Mouse (Mus musculus) limb, embryonic 14.5 days (tissue): ENCODE results near the gene Mast4. TPM values are rescaled to one million over a fixed set of nuclear protein-coding genes. Genes with fewer than 3 reads are reported as not detected.

Experiments used
- ATAC-seq: fragments of 200-750 bp; cut with Nextera tagmentation; 2 replicates; pipeline ENCODE4 v1.8.0; 2017; ENCODE audit warnings: low read depth, moderate number of reproducible peaks, moderate TSS enrichment; ENCODE audit not compliant: low FRiP score
- DNase-seq: peaks from one replicate; pipeline ENCODE4 v3.0.0-alpha.2; 2015; ENCODE audit warnings: low spot score
- H3K27ac ChIP-seq: fragments of 300-500 bp; sonication (generic); replicated peaks from 2 replicates; pipeline ENCODE4 v1.5.1; 2014; ENCODE audit warnings: low read depth, mild to moderate bottlenecking, low read length, moderate library complexity, mixed read lengths
- H3K27me3 ChIP-seq: fragments of 300-500 bp; sonication (generic); 2 replicates; pipeline ENCODE4 v1.6.1; 2014; ENCODE audit warnings: low read length, mixed read lengths; ENCODE audit not compliant: control insufficient read depth, insufficient read depth
- H3K36me3 ChIP-seq: fragments of 300-500 bp; sonication (generic); 2 replicates; pipeline ENCODE4 v1.6.1; 2014; ENCODE audit warnings: mild to moderate bottlenecking, low read length, moderate library complexity, mixed read lengths; ENCODE audit not compliant: control insufficient read depth, insufficient read depth
- H3K4me1 ChIP-seq: fragments of 300-500 bp; sonication (generic); 2 replicates; pipeline ENCODE4 v1.6.1; 2014; ENCODE audit warnings: antibody characterized with exemption, low read length, mixed read lengths; ENCODE audit not compliant: control insufficient read depth, insufficient read depth
- H3K4me2 ChIP-seq: fragments of 300-500 bp; sonication (generic); replicated peaks from 2 replicates; pipeline ENCODE4 v1.6.1; 2014; ENCODE audit warnings: low read depth, mild to moderate bottlenecking, low read length, moderate library complexity; ENCODE audit not compliant: severe bottlenecking
- H3K4me3 ChIP-seq: fragments of 300-500 bp; sonication (generic); replicated peaks from 2 replicates; pipeline ENCODE4 v1.5.1; 2014; ENCODE audit warnings: low read length
- H3K9ac ChIP-seq: fragments of 300-500 bp; sonication (generic); 2 replicates; pipeline ENCODE4 v1.6.1; 2014; ENCODE audit warnings: mild to moderate bottlenecking, low read depth, low read length, moderate library complexity; ENCODE audit not compliant: severe bottlenecking
- H3K9me3 ChIP-seq: fragments of 300-500 bp; sonication (generic); 2 replicates; pipeline ENCODE4 v1.6.1; 2016; ENCODE audit warnings: low read length; ENCODE audit not compliant: control insufficient read depth
- POLR2A ChIP-seq: fragments of 200-500 bp; IDR thresholded peaks from 2 replicates; pipeline ENCODE4 v1.8.0; 2012; ENCODE audit warnings: inconsistent platforms, mild to moderate bottlenecking, moderate library complexity, borderline replicate concordance; ENCODE audit not compliant: insufficient read depth, insufficient read length; ENCODE audit errors: extremely low read depth
- WGBS: fragments of 180-500 bp; shearing (Covaris S2); extraction: QIAGEN DNeasy Blood & Tissue Kit; methylation state at CpG from one replicate; pipeline ENCODE4 v1.1.7; 2014; 5-methylcytosine and 5-hydroxymethylcytosine counted together
- polyA plus RNA-seq, 2 experiments: library from polyadenylated mRNA; depleted of rRNA in 1 of 2; stranded (reverse) in 1 of 2; unstranded in 1 of 2; fragments of >200 nt; fragmentation: Nextera tagmentation in 1 of 2; extraction: Ambion mirVana in 1 of 2; gene quantifications; 2 replicates each; pipeline versions ENCODE4 v1.2.1 to v1.2.3; 2012 to 2014

The Mast4 gene
- polyA plus RNA-seq, 2 experiments: 12.5 to 25.2 TPM

DNA sequence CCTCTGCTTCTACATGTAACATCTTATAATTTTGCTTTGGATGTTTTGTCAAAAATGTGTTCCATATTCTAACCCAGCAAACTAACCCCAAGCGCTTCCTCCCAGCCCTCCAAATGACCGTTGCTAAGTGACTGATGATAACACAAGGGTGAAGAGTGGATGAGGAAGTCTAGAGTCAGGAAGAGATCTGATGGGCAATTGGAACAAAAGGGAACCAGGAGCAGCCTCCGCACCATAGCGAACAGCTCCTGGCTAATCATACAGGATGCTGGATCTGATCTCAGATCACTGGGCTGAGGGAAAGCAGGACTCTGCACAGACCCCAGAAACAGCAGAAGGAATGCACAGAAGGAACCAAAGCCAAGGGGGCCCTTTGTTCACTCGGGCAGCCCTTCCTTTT lies 190.0 kb downstream of the Mast4 start:
- no peak overlapping the region for H3K4me2 ChIP-seq
- no peak overlapping the region for H3K4me3 ChIP-seq
- ATAC-seq (no peak), DNase-seq (no peak)
- H3K4me1 ChIP-seq: no peaks in the 10 kb centered on the region
- no peak overlapping the region for H3K9ac ChIP-seq
- TF ChIP-seq POLR2A: no peak
- H3K9me3 ChIP-seq: no peaks in the 10 kb centered on the region
- no peaks in the 10 kb centered on the region for H3K27me3 ChIP-seq
- no peak overlapping the region for H3K27ac ChIP-seq
- no peaks in the 10 kb centered on the region for H3K36me3 ChIP-seq
- WGBS: 70% methylated on average over 5 of the region's 5 CpGs

DNA sequence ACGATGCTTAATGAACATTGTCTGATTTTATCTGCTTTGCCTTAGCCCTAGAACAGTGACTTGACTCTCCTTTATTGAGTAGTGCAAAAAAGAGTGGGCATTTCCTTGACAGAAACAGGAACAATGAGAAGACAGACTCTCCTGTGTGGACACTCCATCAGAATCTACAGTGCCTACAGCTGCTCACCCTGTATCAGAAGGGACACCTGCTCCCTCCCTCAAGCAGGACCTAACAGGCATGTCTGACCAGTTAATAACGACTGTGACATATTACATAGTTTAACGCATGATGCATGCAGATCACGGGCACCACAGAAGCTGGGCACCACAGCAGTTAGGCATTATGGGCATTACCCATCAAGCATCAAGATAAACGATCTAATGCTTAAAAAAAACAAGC lies 193.0 kb downstream of the Mast4 start:
- H3K27me3 ChIP-seq: no peaks in the 10 kb centered on the region
- H3K4me3 ChIP-seq: no peak overlapping the region
- no peak for DNase-seq
- H3K9ac ChIP-seq: no peak overlapping the region
- WGBS: 83% methylated on average over 5 of the region's 5 CpGs
- H3K4me2 ChIP-seq: no peak overlapping the region
- H3K9me3 ChIP-seq: no peaks in the 10 kb centered on the region
- ATAC-seq: no peak
- no peaks in the 10 kb centered on the region for H3K4me1 ChIP-seq
- no peaks in the 10 kb centered on the region for H3K36me3 ChIP-seq
- no peak for TF ChIP-seq POLR2A
- H3K27ac ChIP-seq: no peak overlapping the region

DNA sequence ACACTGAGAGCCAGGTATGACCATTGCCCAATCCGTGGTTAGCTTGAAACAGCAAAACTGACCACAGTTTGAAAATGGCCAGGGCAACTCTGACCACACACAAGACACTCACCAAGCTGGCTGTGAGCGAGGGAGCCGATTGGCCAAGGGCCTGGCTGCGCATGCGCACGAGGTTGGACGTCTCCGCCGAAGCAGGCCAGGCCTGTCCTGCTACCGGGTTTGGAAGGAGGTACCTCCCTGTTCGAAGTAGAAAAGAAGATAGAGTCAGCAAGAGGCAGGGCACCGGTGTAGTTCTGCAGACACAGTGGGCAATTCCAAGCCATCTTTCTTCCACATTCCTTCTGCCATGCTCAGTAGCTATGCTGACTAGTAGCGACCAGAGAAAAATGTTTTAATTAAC lies 194.2 kb downstream of the Mast4 start:
- no peaks in the 10 kb centered on the region for H3K27me3 ChIP-seq
- no peak overlapping the region for H3K4me3 ChIP-seq
- 90% methylated on average over 13 of the region's 13 CpGs for WGBS
- H3K9me3 ChIP-seq: no peaks in the 10 kb centered on the region
- no peak overlapping the region for H3K4me2 ChIP-seq
- no peak for ATAC-seq
- H3K4me1 ChIP-seq: no peaks in the 10 kb centered on the region
- no peaks in the 10 kb centered on the region for H3K36me3 ChIP-seq
- no peak overlapping the region for H3K9ac ChIP-seq
- no peak for TF ChIP-seq POLR2A
- H3K27ac ChIP-seq: no peak overlapping the region
- DNase-seq: no peak

DNA sequence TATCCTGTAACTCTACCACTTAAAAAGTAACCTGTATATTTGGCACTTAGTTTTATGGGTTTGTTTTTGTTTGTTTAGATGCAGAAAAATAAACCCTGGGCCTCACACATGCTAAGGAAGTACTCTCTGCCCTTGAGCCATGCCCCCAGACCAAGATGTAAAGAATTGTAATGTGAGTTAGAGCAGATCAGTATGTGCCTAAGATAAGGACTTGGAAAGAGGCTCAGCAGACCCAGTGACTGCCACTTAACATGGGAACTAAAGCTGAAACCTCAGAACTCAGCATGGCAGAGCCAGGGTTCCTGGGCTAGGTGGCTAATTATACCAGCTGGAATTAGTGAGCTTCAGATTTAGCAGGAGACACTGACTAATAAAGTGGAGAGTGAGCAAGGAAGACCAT lies 196.0 kb downstream of the Mast4 start:
- no peak for ATAC-seq
- H3K27ac ChIP-seq: no peak overlapping the region
- H3K4me1 ChIP-seq: no peaks in the 10 kb centered on the region
- no peak overlapping the region for H3K4me3 ChIP-seq
- H3K36me3 ChIP-seq: no peaks in the 10 kb centered on the region
- H3K9ac ChIP-seq: no peak overlapping the region
- no peak for TF ChIP-seq POLR2A
- DNase-seq: no peak
- H3K4me2 ChIP-seq: no peak overlapping the region
- no peaks in the 10 kb centered on the region for H3K27me3 ChIP-seq
- H3K9me3 ChIP-seq: no peaks in the 10 kb centered on the region

DNA sequence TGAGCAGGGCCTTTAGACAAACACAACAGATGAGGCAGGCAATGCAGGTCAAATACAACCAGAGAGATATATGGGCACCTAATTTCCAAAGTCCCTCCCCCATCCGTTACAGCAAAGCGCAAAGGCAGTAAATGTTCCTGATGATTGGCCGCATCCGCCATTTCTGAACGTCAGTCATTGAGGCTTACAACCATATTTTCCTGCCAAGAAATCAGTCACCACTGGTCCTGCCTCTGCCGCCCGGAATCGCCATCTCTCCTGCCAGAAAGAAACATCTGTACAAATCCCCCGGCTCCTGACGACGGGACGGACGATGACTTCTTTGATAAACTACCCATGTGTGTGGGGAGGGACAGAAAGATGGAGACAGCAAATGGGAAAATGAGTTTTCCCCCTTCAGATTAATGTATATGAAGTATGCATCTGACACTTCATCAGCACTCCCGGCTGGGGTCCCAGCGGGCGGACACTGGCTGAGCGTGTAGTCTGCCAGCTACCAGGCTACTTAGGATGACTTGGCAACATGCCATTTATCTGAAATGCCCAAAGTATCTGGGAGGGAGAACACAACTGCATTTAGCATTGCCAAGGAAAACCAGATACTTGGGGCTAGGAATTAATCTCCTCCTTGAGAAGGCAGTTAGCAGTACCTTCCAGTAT lies 198.9 kb downstream of the Mast4 start:
- H3K27ac ChIP-seq: no peak overlapping the region
- H3K9ac ChIP-seq: no peak overlapping the region
- 88% methylated on average over 17 of the region's 17 CpGs for WGBS
- no peak for DNase-seq
- H3K4me1 ChIP-seq: no peaks in the 10 kb centered on the region
- H3K4me3 ChIP-seq: no peak overlapping the region
- ATAC-seq: no peak
- no peaks in the 10 kb centered on the region for H3K27me3 ChIP-seq
- no peaks in the 10 kb centered on the region for H3K9me3 ChIP-seq
- TF ChIP-seq POLR2A: no peak
- H3K36me3 ChIP-seq: no peaks in the 10 kb centered on the region
- H3K4me2 ChIP-seq: no peak overlapping the region

DNA sequence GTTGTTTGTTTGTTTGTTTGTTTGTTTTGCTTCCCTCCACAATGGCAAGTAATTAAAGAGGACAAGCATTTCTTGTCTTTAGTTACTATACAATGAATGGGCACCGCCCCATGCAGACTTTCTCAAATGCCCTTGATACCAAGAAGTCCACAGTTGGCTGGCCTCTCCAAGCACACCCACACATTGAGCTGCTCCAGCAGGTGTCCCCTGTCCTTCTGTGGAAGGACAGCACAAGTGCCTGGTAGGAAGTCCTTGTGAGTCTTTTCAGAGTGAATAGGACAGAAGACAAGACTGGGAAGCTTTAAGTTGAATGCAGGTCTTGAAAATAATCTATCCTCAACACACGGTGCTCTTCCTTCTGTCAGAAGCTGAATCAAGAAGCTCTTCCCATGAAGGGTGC lies 202.5 kb downstream of the Mast4 start:
- WGBS: 100% methylated on average over 2 of the region's 2 CpGs
- Histone ChIP-seq H3K36me3 (no peaks in the 10 kb centered on the region), H3K4me3 (no peak overlapping the region), H3K9me3 (no peaks in the 10 kb centered on the region), H3K4me1 (peaks cover 3% of the 10 kb centered on the region), H3K27me3 (no peaks in the 10 kb centered on the region), H3K27ac (no peak overlapping the region), H3K9ac (no peak overlapping the region), H3K4me2 (no peak overlapping the region)
- ATAC-seq (no peak), DNase-seq (no peak)
- TF ChIP-seq POLR2A: no peak
